Mouse (Mus musculus) gastrocnemius, postnatal 36 days (tissue): Measurements from ENCODE around the gene Hus1. TPM values are rescaled to one million over a fixed set of nuclear protein-coding genes. Genes with fewer than 3 reads are reported as not detected.

ENCODE experiments used
- DNase-seq, 2 experiments: peaks; one replicate each; pipeline ENCODE4 v3.0.0; 2022
- intact Hi-C: fragments of 180-260 bp; cut with DNase I; formaldehyde crosslinking; loops from one replicate; pipeline ENCODE4 v1.15.1; 2025
- total RNA-seq, 2 experiments: library from RNA; stranded (reverse); gene quantifications; 2 replicates each; pipeline ENCODE4 v1.2.3; 2021

Hus1 gene
- total RNA-seq, 2 experiments from 2014 or later: 7.0 to 7.7 TPM

GRCm38 (mm10) chr11:8986058-8986457, 24.9 kb downstream of the Hus1 start:
- intact Hi-C loops: no loop called here
- no peak for DNase-seq

- DNase-seq: peak in 1 of 2 experiments; percentile 63
- intact Hi-C loops: loop anchor here (2.0 kb wide), 1 partner anchor 153 kb away; no protein-coding TSS in a partner anchor
These were observed 27.6 kb downstream of the Hus1 start for GRCm38 (mm10) chr11:8983237-8983861.

GRCm38 (mm10) chr11:8978154-8978553, 32.8 kb downstream of the Hus1 start:
- intact Hi-C loops: no loop called here
- DNase-seq: no peak

- DNase-seq: no peak
These were observed 37.8 kb downstream of the Hus1 start, which contains the start of gene Pkd1l1 for GRCm38 (mm10) chr11:8973166-8973565. Pkd1l1 (minus strand) TSS chr11:8973266.

GRCm38 (mm10) chr11:8972093-8972492, 38.9 kb downstream of the Hus1 start:
- intact Hi-C loops: no loop called here
- DNase-seq: no peak

More at GRCm38 (mm10) chr11:8973166-8973565, 37.8 kb downstream of the Hus1 start, which contains the start of gene Pkd1l1:
- intact Hi-C loops: no loop called here

- intact Hi-C loops: no loop called here
- DNase-seq: no peak
These were observed 40.5 kb downstream of the Hus1 start for GRCm38 (mm10) chr11:8970509-8970908.

- no peak for DNase-seq
- intact Hi-C loops: no loop called here
These were observed 42.9 kb downstream of the Hus1 start for GRCm38 (mm10) chr11:8968094-8968493.

GRCm38 (mm10) chr11:8958572-8958971, 52.4 kb downstream of the Hus1 start:
- intact Hi-C loops: loop anchor here (5.0 to 10.0 kb wide), 2 partner anchors 426 to 534 kb away; no protein-coding TSS in a partner anchor
- no peak for DNase-seq

GRCm38 (mm10) chr11:8958108-8958507, 52.9 kb downstream of the Hus1 start:
- intact Hi-C loops: loop anchor here (5.0 to 10.0 kb wide), 2 partner anchors 426 to 533 kb away; no protein-coding TSS in a partner anchor
- DNase-seq: no peak

GRCm38 (mm10) chr11:8957023-8957422, 54.0 kb downstream of the Hus1 start:
- intact Hi-C loops: loop anchor here (5.0 to 10.0 kb wide), 2 partner anchors 425 to 532 kb away; no protein-coding TSS in a partner anchor
- DNase-seq: no peak

- no peak for DNase-seq
These were observed 55.3 kb downstream of the Hus1 start for GRCm38 (mm10) chr11:8955678-8956077.

GRCm38 (mm10) chr11:8949765-8950430, 61.1 kb downstream of the Hus1 start:
- DNase-seq: no peak
- intact Hi-C loops: loop anchor here (10.0 kb wide), 1 partner anchor 525 kb away; no protein-coding TSS in a partner anchor

More at GRCm38 (mm10) chr11:8955678-8956077, 55.3 kb downstream of the Hus1 start:
- intact Hi-C loops: loop anchor here (5.0 to 10.0 kb wide), 2 partner anchors 423 to 531 kb away; no protein-coding TSS in a partner anchor

GRCm38 (mm10) chr11:8948871-8949270, 62.1 kb downstream of the Hus1 start:
- intact Hi-C loops: no loop called here
- DNase-seq: no peak

GRCm38 (mm10) chr11:8944114-8944513, 66.9 kb downstream of the Hus1 start:
- no peak for DNase-seq
- intact Hi-C loops: no loop called here

Other genes starting within 250 kb of the Hus1 start
- gene Pkd1l1, start 37.9 kb downstream of the Hus1 start, total RNA-seq: not detected
- not detected for gene Gm11992, start 37.4 kb upstream of the Hus1 start, total RNA-seq
- not detected for gene Sun3, start 37.8 kb upstream of the Hus1 start, total RNA-seq
- gene Upp1, start 106.9 kb upstream of the Hus1 start, total RNA-seq: under 1 TPM; 0.37 to 0.41 TPM
- gene Abca13, start 180.8 kb upstream of the Hus1 start, total RNA-seq: not detected